Mouse (Mus musculus) neural tube, embryonic 14.5 days (tissue): ENCODE measurements at regions not wholly inside any gene's neighbourhood (a gene's known extent, or its start where the extent isn't known, plus 50 kb on each side); places are given as distances from the start of the nearest gene placed in this dataset.

ENCODE experiments used
- ATAC-seq: fragments of 200-750 bp; cut with Nextera tagmentation; 2 replicates; pipeline ENCODE4 v1.8.0; 2017; ENCODE audit warnings: low read depth, mild to moderate bottlenecking, moderate TSS enrichment, moderate library complexity
- H3K27ac ChIP-seq: fragments of 300-500 bp; sonication (generic); 2 replicates; pipeline ENCODE4 v1.5.1; 2014; ENCODE audit warnings: low read depth, mild to moderate bottlenecking, control low read depth, low read length, moderate library complexity, mixed read lengths
- H3K27me3 ChIP-seq: fragments of 300-500 bp; sonication (generic); 2 replicates; pipeline ENCODE4 v1.6.1; 2014; ENCODE audit warnings: low read length; ENCODE audit not compliant: control insufficient read depth, insufficient read depth
- H3K36me3 ChIP-seq: fragments of 300-500 bp; sonication (generic); 2 replicates; pipeline ENCODE4 v1.6.1; 2014; ENCODE audit warnings: low read length, mixed read lengths; ENCODE audit not compliant: control insufficient read depth, insufficient read depth
- H3K4me1 ChIP-seq: fragments of 300-500 bp; sonication (generic); 2 replicates; pipeline ENCODE4 v1.6.1; 2014; ENCODE audit warnings: low read length; ENCODE audit not compliant: control insufficient read depth, insufficient read depth
- H3K4me2 ChIP-seq: fragments of 300-500 bp; sonication (generic); 2 replicates; pipeline ENCODE4 v1.6.1; 2014; ENCODE audit warnings: mild to moderate bottlenecking, low read depth, low read length, control low read depth
- H3K4me3 ChIP-seq: fragments of 300-500 bp; sonication (generic); 2 replicates; pipeline ENCODE4 v1.5.1; 2014; ENCODE audit warnings: low read depth, low read length, control low read depth, mixed read lengths
- H3K9ac ChIP-seq: fragments of 300-500 bp; sonication (generic); replicated peaks from 2 replicates; pipeline ENCODE4 v1.6.1; 2014; ENCODE audit warnings: low read depth, mild to moderate bottlenecking, control low read depth, low read length, mixed read lengths
- H3K9me3 ChIP-seq: fragments of 300-500 bp; sonication (generic); 2 replicates; pipeline ENCODE4 v1.6.1; 2016; ENCODE audit warnings: low read length; ENCODE audit not compliant: control insufficient read depth
- whole genome bisulfite sequencing: fragments of 180-500 bp; shearing (Covaris S2); extraction: QIAGEN DNeasy Blood & Tissue Kit; methylation state at CpG from one replicate; pipeline ENCODE4 v1.1.7; 2014; 5-methylcytosine and 5-hydroxymethylcytosine counted together

- WGBS, result 25% methylated on average over 4 of the region's 4 CpGs
- no peak for ATAC-seq
- no peak overlapping the region for H3K4me3 ChIP-seq
Measured at GRCm38 (mm10) chr15:87122656-87123055, 421.4 kb upstream of the Fam19a5 start.

GRCm38 (mm10) chr15:87125427-87126148, 418.5 kb upstream of the Fam19a5 start:
- H3K4me2 ChIP-seq, result no peak overlapping the region
- H3K27me3 ChIP-seq, result no peaks in the 10 kb centered on the region
- H3K9ac ChIP-seq, result no peak overlapping the region
- no peak overlapping the region for H3K4me3 ChIP-seq
- ATAC-seq, result no peak
- no peaks in the 10 kb centered on the region for H3K4me1 ChIP-seq
- H3K27ac ChIP-seq, result no peak overlapping the region
- H3K9me3 ChIP-seq, result no peaks in the 10 kb centered on the region
- WGBS, result 75% methylated on average over 6 of the region's 6 CpGs
- no peaks in the 10 kb centered on the region for H3K36me3 ChIP-seq

More at GRCm38 (mm10) chr15:87122656-87123055, 421.4 kb upstream of the Fam19a5 start:
- Histone ChIP-seq H3K9me3 (no peaks in the 10 kb centered on the region), H3K9ac (no peak overlapping the region), H3K27ac (no peak overlapping the region), H3K36me3 (no peaks in the 10 kb centered on the region), H3K27me3 (no peaks in the 10 kb centered on the region), H3K4me2 (no peak overlapping the region), H3K4me1 (no peaks in the 10 kb centered on the region)

- H3K9ac ChIP-seq, result no peak overlapping the region
- H3K4me2 ChIP-seq, result no peak overlapping the region
- no peaks in the 10 kb centered on the region for H3K9me3 ChIP-seq
- H3K36me3 ChIP-seq, result no peaks in the 10 kb centered on the region
- H3K27me3 ChIP-seq, result no peaks in the 10 kb centered on the region
- no peaks in the 10 kb centered on the region for H3K4me1 ChIP-seq
- no peak for ATAC-seq
- H3K27ac ChIP-seq, result no peak overlapping the region
- no peak overlapping the region for H3K4me3 ChIP-seq
Measured at GRCm38 (mm10) chr15:87138870-87139269, 405.2 kb upstream of the Fam19a5 start.

DNA sequence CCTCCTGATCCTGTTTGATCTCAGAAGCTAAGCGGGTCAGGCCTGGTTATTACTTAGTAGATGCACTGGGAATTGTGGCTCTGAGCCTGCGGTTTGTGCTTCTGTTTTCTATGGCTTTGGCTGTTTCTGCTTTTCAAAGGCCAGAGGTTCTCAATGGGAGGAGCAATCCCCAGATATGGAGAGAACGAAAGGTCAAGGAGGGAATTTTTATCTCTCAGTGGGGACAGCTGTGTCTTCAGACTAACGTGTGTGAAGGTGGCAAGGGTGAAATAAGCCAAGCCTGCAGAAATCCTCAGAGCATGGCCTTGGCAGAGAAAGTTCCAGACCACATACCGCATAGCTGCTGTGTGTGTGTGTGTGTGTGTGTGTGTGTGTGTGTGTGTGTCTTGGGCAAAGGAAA, 375.0 kb upstream of the Fam19a5 start:
- H3K27me3 ChIP-seq, result no peaks in the 10 kb centered on the region
- H3K36me3 ChIP-seq, result no peaks in the 10 kb centered on the region
- 83% methylated on average over 5 of the region's 5 CpGs for WGBS
- no peak overlapping the region for H3K4me2 ChIP-seq
- H3K9ac ChIP-seq, result no peak overlapping the region
- H3K27ac ChIP-seq, result no peak overlapping the region
- no peak for ATAC-seq
- no peak overlapping the region for H3K4me3 ChIP-seq
- no peaks in the 10 kb centered on the region for H3K9me3 ChIP-seq
- no peaks in the 10 kb centered on the region for H3K4me1 ChIP-seq

DNA sequence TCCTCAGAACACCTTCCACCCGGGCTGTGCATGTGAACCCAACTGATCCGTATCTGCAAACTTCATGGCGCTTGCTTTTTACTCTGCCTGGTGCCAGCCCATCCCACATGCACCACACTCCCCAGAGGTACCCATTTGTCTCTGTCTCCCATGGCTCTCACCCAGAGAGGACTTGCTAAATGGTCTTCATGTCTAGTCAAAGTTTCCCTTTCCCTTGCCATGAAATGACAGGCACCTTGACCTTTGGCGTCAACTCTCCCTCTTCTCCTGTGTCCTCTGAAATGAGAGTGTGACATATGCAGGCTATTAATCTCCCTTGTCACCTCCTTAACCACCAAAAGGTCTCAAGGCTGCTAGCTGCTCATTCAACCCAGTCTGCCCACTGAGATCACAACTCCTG, 373.2 kb upstream of the Fam19a5 start:
- ATAC-seq, result no peak
- Histone ChIP-seq H3K9ac (no peak overlapping the region), H3K4me1 (no peaks in the 10 kb centered on the region), H3K27ac (no peak overlapping the region), H3K4me3 (no peak overlapping the region), H3K4me2 (no peak overlapping the region), H3K27me3 (no peaks in the 10 kb centered on the region), H3K9me3 (no peaks in the 10 kb centered on the region), H3K36me3 (no peaks in the 10 kb centered on the region)
- 80% methylated on average over 4 of the region's 4 CpGs for WGBS

GRCm38 (mm10) chr15:87173096-87173495, 371.0 kb upstream of the Fam19a5 start:
- H3K9me3 ChIP-seq, result no peaks in the 10 kb centered on the region
- H3K27me3 ChIP-seq, result no peaks in the 10 kb centered on the region
- no peak overlapping the region for H3K4me2 ChIP-seq
- H3K36me3 ChIP-seq, result no peaks in the 10 kb centered on the region
- no peak for ATAC-seq
- no peak overlapping the region for H3K4me3 ChIP-seq
- no peak overlapping the region for H3K27ac ChIP-seq
- no peaks in the 10 kb centered on the region for H3K4me1 ChIP-seq
- 96% methylated on average over 2 of the region's 2 CpGs for WGBS
- no peak overlapping the region for H3K9ac ChIP-seq

GRCm38 (mm10) chr15:87178646-87179045, 365.5 kb upstream of the Fam19a5 start:
- Histone ChIP-seq H3K4me1 (no peaks in the 10 kb centered on the region), H3K27me3 (no peaks in the 10 kb centered on the region), H3K9me3 (no peaks in the 10 kb centered on the region), H3K4me3 (no peak overlapping the region), H3K36me3 (no peaks in the 10 kb centered on the region), H3K27ac (no peak overlapping the region), H3K4me2 (no peak overlapping the region), H3K9ac (no peak overlapping the region)
- WGBS, result 91% methylated on average over 7 of the region's 7 CpGs
- no peak for ATAC-seq

DNA sequence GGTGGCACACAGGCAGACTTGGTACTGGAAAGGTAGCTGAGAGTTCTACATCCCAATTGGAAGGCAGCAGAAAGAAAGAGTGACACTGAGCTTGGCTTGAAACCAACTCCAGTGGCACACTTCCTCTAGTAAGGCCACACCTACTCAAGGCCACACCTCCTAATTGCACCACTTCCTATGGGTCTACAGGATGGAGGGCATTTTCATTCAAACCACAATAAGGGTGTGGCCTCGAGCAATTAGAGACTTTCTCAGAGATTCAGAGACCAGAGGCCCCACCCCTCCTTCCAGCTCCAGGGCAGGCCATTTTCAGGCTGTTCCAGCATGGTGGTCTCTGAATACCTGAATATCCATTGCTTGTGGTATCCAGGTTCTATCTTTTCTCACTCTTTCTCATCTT, 363.3 kb upstream of the Fam19a5 start:
- H3K4me3 ChIP-seq, result no peak overlapping the region
- ATAC-seq, result no peak
- H3K4me1 ChIP-seq, result no peaks in the 10 kb centered on the region
- no peaks in the 10 kb centered on the region for H3K9me3 ChIP-seq
- no peaks in the 10 kb centered on the region for H3K36me3 ChIP-seq
- no peaks in the 10 kb centered on the region for H3K27me3 ChIP-seq
- no peak overlapping the region for H3K27ac ChIP-seq
- H3K9ac ChIP-seq, result no peak overlapping the region
- H3K4me2 ChIP-seq, result no peak overlapping the region
- WGBS, result 81% methylated on average over 1 of the region's 1 CpGs

GRCm38 (mm10) chr15:87184248-87184647, 359.9 kb upstream of the Fam19a5 start:
- Histone ChIP-seq H3K27me3 (no peaks in the 10 kb centered on the region), H3K9me3 (no peaks in the 10 kb centered on the region), H3K4me1 (no peaks in the 10 kb centered on the region), H3K9ac (no peak overlapping the region), H3K36me3 (no peaks in the 10 kb centered on the region), H3K4me2 (no peak overlapping the region), H3K4me3 (no peak overlapping the region), H3K27ac (no peak overlapping the region)
- ATAC-seq, result no peak
- 63% methylated on average over 7 of the region's 7 CpGs for WGBS
